ENCODE assay signal across 8 mouse cellular contexts in the genomic region with DNA sequence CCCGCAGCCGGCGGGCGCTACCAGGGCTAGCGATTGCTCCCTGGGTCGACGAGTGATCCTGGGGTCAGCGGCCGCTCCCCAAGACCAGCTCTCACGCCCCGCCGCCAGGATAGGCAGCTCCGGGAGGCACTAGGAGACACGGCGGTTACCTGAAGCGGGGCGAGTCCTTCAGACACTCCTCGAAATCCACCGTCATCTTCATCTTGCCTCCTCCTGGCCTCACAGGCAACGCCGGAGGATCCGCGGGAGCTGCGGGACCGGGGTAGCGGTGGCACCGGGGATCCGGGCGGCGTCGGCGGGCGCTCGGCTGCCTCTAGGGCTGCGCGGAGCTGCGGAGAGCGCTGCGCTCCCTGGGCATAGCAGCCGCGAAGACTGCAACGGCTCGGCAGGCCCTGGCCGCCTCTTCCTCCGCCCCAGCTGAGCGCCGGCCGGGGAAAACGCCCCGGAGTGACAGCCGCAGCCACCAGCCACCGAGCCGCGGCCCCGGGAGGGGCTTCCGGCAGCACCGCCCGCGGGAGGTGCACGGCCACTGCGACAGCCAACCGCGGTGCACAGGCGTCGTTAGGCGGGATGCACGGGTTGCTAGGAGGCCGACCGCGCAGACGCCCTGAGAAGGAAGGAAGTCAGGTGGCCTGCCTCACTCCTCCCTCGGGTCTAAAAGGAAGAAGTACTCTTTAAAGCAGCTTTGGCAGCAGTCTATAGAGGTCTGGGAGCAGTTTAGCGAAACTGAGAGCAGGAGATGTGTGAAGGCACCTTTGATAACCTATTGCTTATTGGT. TPM values are rescaled to one million over a fixed set of nuclear protein-coding genes. Genes with fewer than 3 reads are reported as not detected.
A peak's percentile ranks its signal among the peaks of the same experiment; 100 is the strongest.
DNase-seq lines count a peak whose midpoint lies in the region; ATAC-seq and TF ChIP-seq lines count a peak whose summit lies in the region.

A gene (minus strand): TSS at position 456 of the 778 bp plus-strand sequence.

- ATAC-seq in kidney, embryonic 14.5 days (ENCODE audit: low FRiP score, low TSS enrichment): peak; percentile 99
- ATAC-seq in limb, embryonic 15.5 days (ENCODE audit: insufficient number of reproducible peaks, low FRiP score, low TSS enrichment, low read depth): peak; percentile 99

- TF ChIP-seq CTCF in bone marrow macrophage, adult 2 months (IDR thresholded peaks at IDR 0.05; ENCODE audit: low read depth, low read length): no peak
- TF ChIP-seq CTCF in embryonic fibroblast, embryonic 13.5 days (IDR thresholded peaks at IDR 0.05; ENCODE audit: borderline replicate concordance, insufficient read depth, low read length): no peak

- peaks cover 15% of the 10 kb centered on the region for H3K4me1 ChIP-seq in bone marrow macrophage, adult 2 months (ENCODE audit: control insufficient read depth, insufficient read depth, low read length)
- no peaks in the 10 kb centered on the region for H3K4me1 ChIP-seq in embryonic fibroblast, embryonic 13.5 days (ENCODE audit: control insufficient read depth, insufficient read depth, low read length)
- H3K4me1 ChIP-seq in kidney, embryonic 14.5 days (ENCODE audit: control insufficient read depth, insufficient read depth, low read length): peaks cover 11% of the 10 kb centered on the region
- peaks cover 9% of the 10 kb centered on the region for H3K4me1 ChIP-seq in limb, embryonic 15.5 days

- under 1% methylated on average over 73 of the region's 73 CpGs for WGBS in kidney, embryonic 14.5 days
- under 1% methylated on average over 73 of the region's 73 CpGs for whole genome bisulfite sequencing in limb, embryonic 15.5 days

- no peaks in the 10 kb centered on the region for H3K9me3 ChIP-seq in kidney, embryonic 14.5 days (ENCODE audit: control insufficient read depth, low read length)
- no peaks in the 10 kb centered on the region for H3K9me3 ChIP-seq in limb, embryonic 15.5 days

- peak within 1 kb of the TSS; percentile 82 for H3K4me2 ChIP-seq in kidney, embryonic 14.5 days (replicated peaks; ENCODE audit: low read depth, low read length)
- peak within 1 kb of the TSS; percentile 70 for H3K4me2 ChIP-seq in limb, embryonic 15.5 days

- peak; percentile 98 for DNase-seq in A20 (ENCODE audit: low read depth, low spot score)
- DNase-seq in heart, adult 9 months (ENCODE audit: low spot score in 2 of 2): peak; percentile 98 to 99
- DNase-seq in monocyte, adult 2 months (ENCODE audit: low read depth in 1 of 2, low spot score in 2 of 2): peak; percentile 96 to 98
- peak; percentile 98 to 99 for DNase-seq in spleen, postnatal 36 days (ENCODE audit: low spot score in 2 of 2)

- no peaks in the 10 kb centered on the region for H3K27me3 ChIP-seq in kidney, embryonic 14.5 days (ENCODE audit: control insufficient read depth, insufficient read depth, low read length)
- no peaks in the 10 kb centered on the region for H3K27me3 ChIP-seq in limb, embryonic 15.5 days

- H3K9ac ChIP-seq in kidney, embryonic 14.5 days (ENCODE audit: low read depth, low read length): peak within 1 kb of the TSS; percentile 76
- peak within 1 kb of the TSS; percentile 81 for H3K9ac ChIP-seq in limb, embryonic 15.5 days

- peak within 1 kb of the TSS; percentile 96 for H3K27ac ChIP-seq in bone marrow macrophage, adult 2 months (ENCODE audit: insufficient read depth, low read depth, low read length)
- H3K27ac ChIP-seq in embryonic fibroblast, embryonic 13.5 days (ENCODE audit: insufficient read depth, low read length): peak within 1 kb of the TSS; percentile 76
- H3K27ac ChIP-seq in kidney, embryonic 14.5 days (ENCODE audit: low read depth, low read length): peak within 1 kb of the TSS; percentile 77
- peak within 1 kb of the TSS; percentile 95 for H3K27ac ChIP-seq in limb, embryonic 15.5 days

- peak; percentile 89; the same call in 1 of the 2 replicates for TF ChIP-seq POLR2A in bone marrow macrophage, adult 2 months (IDR thresholded peaks at IDR 0.05; ENCODE audit: borderline replicate concordance, low read depth, low read length)
- TF ChIP-seq POLR2A in embryonic fibroblast, embryonic 13.5 days (IDR thresholded peaks at IDR 0.05; ENCODE audit: low read depth, low read length): peak; percentile 95

- peak within 1 kb of the TSS; percentile 78 for H3K4me3 ChIP-seq in bone marrow macrophage, adult 2 months (ENCODE audit: insufficient read depth, low read length)
- peak within 1 kb of the TSS; percentile 66 for H3K4me3 ChIP-seq in embryonic fibroblast, embryonic 13.5 days (ENCODE audit: insufficient read depth, low read length)
- peak within 1 kb of the TSS; percentile 87 for H3K4me3 ChIP-seq in kidney, embryonic 14.5 days (ENCODE audit: low read length)
- peak within 1 kb of the TSS; percentile 82 for H3K4me3 ChIP-seq in limb, embryonic 15.5 days

- no peaks in the 10 kb centered on the region for H3K36me3 ChIP-seq in kidney, embryonic 14.5 days (ENCODE audit: control insufficient read depth, insufficient read depth, low read length)
- H3K36me3 ChIP-seq in limb, embryonic 15.5 days: no peaks in the 10 kb centered on the region

RNA-seq across cellular contexts. Expression of the gene that starts here (rescaled TPM):
- 55.2 and 62.9 TPM in 2 replicates for polyA plus RNA-seq in bone marrow macrophage, adult 2 months (2012; ENCODE audit: insufficient read depth, insufficient read length, missing spikeins)
- 54.8 and 59.7 TPM in 2 replicates for polyA plus RNA-seq in embryonic fibroblast, embryonic 13.5 days (2011; ENCODE audit: insufficient read length, low read depth, missing spikeins)
- polyA plus RNA-seq in kidney, embryonic 14.5 days (2014; fragmentation: Nextera tagmentation; extraction: Ambion mirVana): 12.8 and 21.2 TPM in 2 replicates
- polyA plus RNA-seq in limb, embryonic 15.5 days (2015; fragmentation: Nextera tagmentation; extraction: Ambion mirVana): 24.8 and 26.5 TPM in 2 replicates

Comparison
In these comparisons a context has a peak if more than half of its experiments do, and no peak if none do; other contexts are left out.
1. Peak in every context shown above with its lines: DNase-seq, ATAC-seq, H3K4me3 ChIP-seq and H3K27ac ChIP-seq.